Mouse (Mus musculus) gastrocnemius, adult 2 months (tissue): Measurements from ENCODE around the gene Ccdc88a. TPM values are rescaled to one million over a fixed set of nuclear protein-coding genes. Genes with fewer than 3 reads are reported as not detected.
A peak's percentile ranks its signal among the peaks of the same experiment; 100 is the strongest.
"Not testable (repeated sequence)": the region's sequence is repeated elsewhere in the genome, so short reads cannot be mapped to it uniquely, and the experiment has no call there.

ENCODE experiments used
- DNase-seq: peaks from one replicate; pipeline ENCODE4 v3.0.0; 2022
- H3K27ac ChIP-seq: fragments of 200-600 bp; 2 replicates; pipeline ENCODE4 v1.8.1; 2022; ENCODE audit warnings: mild to moderate bottlenecking
- H3K4me3 ChIP-seq: fragments of 200-600 bp; 2 replicates; pipeline ENCODE4 v1.8.1; 2022; ENCODE audit warnings: mild to moderate bottlenecking, moderate library complexity
- CTCF ChIP-seq: fragments of 200-600 bp; IDR thresholded peaks from 2 replicates; pipeline ENCODE4 v1.8.1; 2022; ENCODE audit warnings: antibody characterized with exemption, mild to moderate bottlenecking, moderate library complexity
- intact Hi-C: fragments of 180-260 bp; cut with DNase I; formaldehyde crosslinking; loops from one replicate; pipeline ENCODE4 v1.15.1; 2025
- total RNA-seq, 2 experiments: library from RNA; stranded (reverse); gene quantifications; 2 replicates each; pipeline ENCODE4 v1.2.3; 2021

Ccdc88a gene
- total RNA-seq, 2 experiments from 2014 or later = 2.0 to 3.2 TPM

- Histone ChIP-seq H3K4me3 (no peak overlapping the region), H3K27ac (no peak overlapping the region)
- no peak for DNase-seq
- TF ChIP-seq CTCF = no peak
- intact Hi-C loops = no loop called here
These were observed 130.8 kb downstream of the Ccdc88a start for GRCm38 (mm10) chr11:29503948-29504893.

GRCm38 (mm10) chr11:29504899-29505625 lies 131.6 kb downstream of the Ccdc88a start:
- no peak for DNase-seq
- no peak for TF ChIP-seq CTCF
- intact Hi-C loops = no loop called here

GRCm38 (mm10) chr11:29509421-29509820 lies 136.0 kb downstream of the Ccdc88a start:
- intact Hi-C loops = no loop called here
- no peak for TF ChIP-seq CTCF
- no peak overlapping the region for H3K27ac ChIP-seq
- no peak for DNase-seq
- no peak overlapping the region for H3K4me3 ChIP-seq

More at GRCm38 (mm10) chr11:29504899-29505625, 131.6 kb downstream of the Ccdc88a start:
- Histone ChIP-seq H3K27ac (no peak overlapping the region), H3K4me3 (no peak overlapping the region)

GRCm38 (mm10) chr11:29512818-29513535 lies 139.5 kb downstream of the Ccdc88a start:
- TF ChIP-seq CTCF = no peak
- H3K4me3 ChIP-seq = no peak overlapping the region
- DNase-seq = no peak
- H3K27ac ChIP-seq = no peak overlapping the region
- intact Hi-C loops = loop anchor here (5.0 kb wide), 1 partner anchor 341 kb away; the partner anchor contains the start of gene Ppp4r3b

- no peak for TF ChIP-seq CTCF
- intact Hi-C loops = loop anchor here (5.0 kb wide), 1 partner anchor 342 kb away; the partner anchor contains the start of gene Ppp4r3b
- peak overlapping the region; percentile 88 for H3K4me3 ChIP-seq
- peak overlapping the region; percentile 90 for H3K27ac ChIP-seq
- DNase-seq = no peak
These were observed 140.8 kb downstream of the Ccdc88a start for GRCm38 (mm10) chr11:29514325-29514681.

- no peak for TF ChIP-seq CTCF
- intact Hi-C loops = loop anchor here (5.0 kb wide), 1 partner anchor 343 kb away; the partner anchor contains the start of gene Ppp4r3b
- DNase-seq = peak; percentile 95
These were observed 141.4 kb downstream of the Ccdc88a start, which contains the start of gene Prorsd1 for GRCm38 (mm10) chr11:29514682-29515412. Gene Prorsd1 (minus strand): TSS chr11:29515033.

GRCm38 (mm10) chr11:29525988-29526794 lies 152.7 kb downstream of the Ccdc88a start, which contains the start of gene Mtif2:
Gene Mtif2 (plus strand): TSS chr11:29526408.
- intact Hi-C loops = loop anchor here (1.0 to 10.0 kb wide), 3 partner anchors 21 to 281 kb away; partner anchors contain the start of genes Ccdc88a, Cfap36 and Clhc1
- TF ChIP-seq CTCF = no peak
- peak; percentile 85 for DNase-seq
- Histone ChIP-seq H3K4me3 (peak within 1 kb of the TSS; percentile 92), H3K27ac (peak within 1 kb of the TSS; percentile 93)

More at GRCm38 (mm10) chr11:29514682-29515412, 141.4 kb downstream of the Ccdc88a start, which contains the start of gene Prorsd1:
- peak within 1 kb of the TSS; percentile 88 for H3K4me3 ChIP-seq
- peak within 1 kb of the TSS; percentile 90 for H3K27ac ChIP-seq

- intact Hi-C loops = no loop called here
- Histone ChIP-seq H3K4me3 (no peak overlapping the region), H3K27ac (no peak overlapping the region)
- no peak for TF ChIP-seq CTCF
- no peak for DNase-seq
These were observed 164.7 kb downstream of the Ccdc88a start for GRCm38 (mm10) chr11:29538201-29538600.

GRCm38 (mm10) chr11:29544225-29544945 lies 170.9 kb downstream of the Ccdc88a start:
- DNase-seq = no peak
- Histone ChIP-seq H3K4me3 (no peak overlapping the region), H3K27ac (no peak overlapping the region)
- no peak for TF ChIP-seq CTCF
- intact Hi-C loops = loop anchor here (10.0 kb wide), 1 partner anchor 480 kb away; the partner anchor contains the start of gene Eml6

- DNase-seq, H3K4me3 ChIP-seq, H3K27ac ChIP-seq: not testable (repeated sequence)
- intact Hi-C loops = loop anchor here (10.0 kb wide), 1 partner anchor 480 kb away; the partner anchor contains the start of gene Eml6
These were observed 171.8 kb downstream of the Ccdc88a start for GRCm38 (mm10) chr11:29545150-29545752.

GRCm38 (mm10) chr11:29546297-29546696 lies 172.8 kb downstream of the Ccdc88a start:
- intact Hi-C loops = loop anchor here (10.0 kb wide), 1 partner anchor 479 kb away; the partner anchor contains the start of gene Eml6
- peak overlapping the region; percentile 96 for H3K4me3 ChIP-seq
- DNase-seq, H3K27ac ChIP-seq: not testable (repeated sequence)
